Mouse (Mus musculus) gastrocnemius, postnatal 25 days (tissue): ENCODE measurements at regions not wholly inside any gene's neighbourhood (a gene's known extent, or its start where the extent isn't known, plus 50 kb on each side); places are given as distances from the start of the nearest gene placed in this dataset.

Source experiments
- DNase-seq: peaks from one replicate; pipeline ENCODE4 v3.0.0; 2022

- no peak for DNase-seq
Observed at GRCm38 (mm10) chr1:151263372-151263771, 53.4 kb downstream of the Gm47996 start.

GRCm38 (mm10) chr1:151263830-151264229, 53.9 kb downstream of the Gm47996 start:
- no peak for DNase-seq

DNA sequence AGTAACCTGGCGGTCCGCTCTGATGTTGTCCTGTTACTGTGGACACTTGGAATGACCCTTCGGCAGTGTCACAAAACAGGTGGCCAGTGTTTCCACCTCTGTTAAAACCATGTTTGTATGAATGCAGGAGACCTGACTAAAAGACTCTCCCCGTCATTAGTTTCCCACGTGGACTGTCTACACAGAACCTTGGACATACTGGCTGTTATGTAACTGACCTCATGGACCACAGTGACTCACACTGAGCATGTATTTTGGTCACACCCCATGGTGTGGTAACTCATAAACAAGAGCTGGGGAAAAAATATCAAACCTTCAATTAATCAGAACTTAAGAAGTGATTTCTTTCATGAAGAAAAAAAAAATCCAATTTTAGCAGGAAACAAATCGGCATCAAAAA, 54.9 kb downstream of the Gm47996 start:
- no peak for DNase-seq

DNA sequence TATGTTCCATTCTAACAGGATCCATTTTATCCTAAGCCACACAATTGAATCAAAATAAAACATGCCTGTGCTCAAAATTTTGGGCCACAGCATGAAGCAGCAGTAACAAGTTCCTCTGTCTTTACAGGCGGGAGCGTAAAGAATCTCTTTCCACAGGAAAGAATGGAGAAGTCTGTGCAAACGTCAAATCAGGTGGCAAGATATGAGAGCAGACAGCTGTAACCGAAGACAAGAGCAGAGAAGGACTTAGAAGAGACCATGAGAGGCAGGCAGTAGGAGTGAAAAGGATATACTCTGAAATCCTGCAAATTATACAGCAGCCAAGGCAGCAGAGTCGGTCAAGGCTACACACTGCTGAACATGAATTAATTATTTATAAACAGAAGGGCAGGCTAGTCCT, 55.7 kb downstream of the Gm47996 start:
- no peak for DNase-seq

GRCm38 (mm10) chr1:151266703-151267102, 56.8 kb downstream of the Gm47996 start:
- DNase-seq, result no peak

DNA sequence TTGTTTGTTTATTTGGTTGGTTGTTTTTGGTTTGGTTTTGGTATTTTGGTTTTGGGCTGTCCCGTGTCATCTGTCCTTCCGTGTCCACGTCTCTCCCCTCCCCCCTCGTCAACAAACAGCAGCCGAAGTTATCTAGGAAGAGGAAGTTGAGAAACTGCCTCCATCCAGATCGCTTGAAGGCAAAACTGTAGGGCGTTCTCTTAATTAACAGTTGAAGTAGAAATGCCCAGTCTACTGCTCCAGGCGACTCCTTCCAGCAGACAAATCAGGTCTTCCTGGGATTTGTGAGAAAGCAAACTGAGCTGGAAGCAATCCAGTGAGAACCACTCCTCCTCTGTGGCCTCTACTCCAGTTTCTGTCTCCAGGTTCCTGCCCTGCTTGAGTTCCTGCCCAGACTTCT, 60.8 kb downstream of the Gm47996 start:
- no peak for DNase-seq

- no peak for DNase-seq
Observed at GRCm38 (mm10) chr1:151274306-151274705, 64.4 kb downstream of the Gm47996 start.

GRCm38 (mm10) chr1:151275581-151275980, 65.7 kb downstream of the Gm47996 start:
- no peak for DNase-seq

- DNase-seq, result no peak
Observed at GRCm38 (mm10) chr1:151279955-151280354, 64.3 kb upstream of the Ivns1abp start.

DNA sequence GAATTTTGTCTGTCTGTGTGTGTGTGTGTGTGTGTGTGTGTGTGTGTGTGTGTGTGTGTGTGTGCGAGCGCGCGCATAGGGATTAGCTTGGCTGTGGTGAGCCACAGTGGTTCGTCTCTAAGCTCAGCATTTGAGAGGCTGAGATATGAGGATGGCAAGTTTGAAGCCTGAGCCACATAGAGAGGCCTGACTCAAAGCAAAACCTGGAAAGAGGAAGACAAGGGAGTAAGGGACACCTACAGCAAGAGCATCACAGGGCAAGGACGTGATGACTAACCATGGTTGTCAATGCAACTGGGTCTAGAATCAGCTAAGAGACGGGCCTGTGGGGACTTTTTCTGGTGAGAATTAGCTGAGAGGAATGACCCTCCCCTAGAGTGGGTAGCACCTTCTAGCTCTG, 59.2 kb upstream of the Ivns1abp start:
- DNase-seq, result no peak

- DNase-seq, result peak; percentile 10
Observed at GRCm38 (mm10) chr1:151287451-151287850, 56.8 kb upstream of the Ivns1abp start.

DNA sequence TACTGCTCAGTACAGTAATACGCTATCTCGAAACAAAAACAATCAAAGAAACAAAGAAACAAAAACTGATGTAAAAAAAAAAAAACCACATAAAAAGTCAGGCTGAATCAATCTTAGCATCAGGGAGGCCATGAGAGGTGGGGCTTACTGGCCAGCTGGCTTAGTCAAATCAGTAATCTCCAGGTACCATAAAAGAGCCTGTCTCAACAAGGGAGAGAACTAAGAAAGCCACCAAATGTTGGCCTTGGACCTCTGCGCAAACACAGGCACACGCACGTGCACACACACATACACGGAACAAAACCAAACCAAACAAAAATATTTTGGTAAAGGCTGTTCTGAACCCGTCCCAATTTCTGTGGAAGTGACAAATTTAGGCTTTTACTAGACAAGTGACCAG, 55.2 kb upstream of the Ivns1abp start:
- no peak for DNase-seq

GRCm38 (mm10) chr1:151289493-151290258, 54.6 kb upstream of the Ivns1abp start:
- no peak for DNase-seq

DNA sequence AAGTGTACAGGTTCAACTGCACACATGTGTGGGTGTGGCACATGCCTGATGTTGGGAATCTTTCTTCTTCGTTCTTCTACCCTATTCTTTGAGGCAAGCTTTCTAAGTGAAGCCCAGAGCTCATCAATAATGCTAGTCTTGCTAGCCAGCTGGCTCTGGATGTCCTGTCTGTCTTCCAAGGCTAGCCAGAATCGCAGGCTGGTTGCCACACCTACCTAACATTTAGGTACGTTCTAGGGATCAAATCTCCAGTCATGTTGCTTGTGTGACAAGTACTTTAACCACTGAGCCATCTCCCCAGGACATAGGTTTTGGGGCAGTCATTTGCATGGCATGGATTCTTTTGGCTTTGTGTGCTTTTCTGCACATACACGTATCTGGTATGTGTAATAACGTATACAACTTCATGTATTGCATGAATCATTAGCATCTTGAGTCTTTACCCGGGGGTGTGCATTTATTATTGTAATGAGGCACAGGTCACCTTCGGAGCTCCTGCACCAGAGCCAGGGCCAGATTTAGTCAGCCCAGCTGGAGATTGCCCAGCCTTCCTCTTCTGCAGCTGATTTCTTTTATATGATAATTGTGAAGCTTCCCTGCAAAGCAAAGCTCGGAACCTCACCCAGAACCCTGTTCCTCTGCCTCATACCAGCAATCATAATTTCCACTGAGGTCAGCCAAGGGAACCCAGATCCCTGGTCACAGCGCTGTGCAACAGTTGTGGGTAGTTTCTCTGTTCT, 50.8 kb upstream of the Ivns1abp start:
- no peak for DNase-seq
